ENCODE assay signal across 13 mouse cellular contexts in genomic region chr4:106094882-106095556, GRCm38 (mm10).
A peak's percentile ranks its signal among the peaks of the same experiment; 100 is the strongest.
DNase-seq lines count a peak whose midpoint lies in the region; ATAC-seq and TF ChIP-seq lines count a peak whose summit lies in the region.
"Had no signal": no experiment of that assay in that cellular context is flagged by ENCODE, and none has a peak within 500 bp of the region (broad histone marks: within the 10 kb centered on the region; RNA-seq: fewer than 3 reads in every experiment).

No protein-coding gene starts in this region.

- no peak for TF ChIP-seq CTCF in gastrocnemius, adult 2 months (IDR thresholded peaks at IDR 0.05)
- TF ChIP-seq CTCF in C2C12 (IDR thresholded peaks at IDR 0.05; ENCODE audit: control insufficient read depth, insufficient read depth, insufficient read length), result no peak
- TF ChIP-seq CTCF in embryonic fibroblast, embryonic 13.5 days (IDR thresholded peaks at IDR 0.05; ENCODE audit: borderline replicate concordance, insufficient read depth, low read length), result no peak
- TF ChIP-seq CTCF in lung, postnatal 0 days (IDR thresholded peaks at IDR 0.05), result no peak
- TF ChIP-seq CTCF in thymus, adult 2 months (IDR thresholded peaks at IDR 0.05; ENCODE audit: borderline replicate concordance, control insufficient read depth, extremely low read depth, insufficient read depth, low read length, poor library complexity), result no peak
- TF ChIP-seq CTCF in hindbrain, postnatal 0 days (IDR thresholded peaks at IDR 0.05; ENCODE audit: low read depth), result no peak

- no peaks in the 10 kb centered on the region for H3K9me3 ChIP-seq in lung, postnatal 0 days (ENCODE audit: low read length)
- H3K9me3 ChIP-seq in hindbrain, postnatal 0 days (ENCODE audit: low read length), result no peaks in the 10 kb centered on the region
- H3K9me3 ChIP-seq: forebrain, embryonic 10.5 days had no signal

- DNase-seq in gastrocnemius, adult 2 months, result peak; percentile 21
- no peak for DNase-seq in gastrocnemius, postnatal 36 days
- DNase-seq in lung, postnatal 0 days (ENCODE audit: low spot score), result peak; percentile 80
- no peak for DNase-seq in thymus, adult 2 months
- no peak for DNase-seq in cerebellum, adult 9-11 months
- no peak for DNase-seq in hindbrain, postnatal 0 days (ENCODE audit: low spot score)
- DNase-seq: cerebellum, postnatal 14 days; heart, postnatal 10 days; thymus, adult 18-20 months had no signal

- intact Hi-C loops in gastrocnemius, adult 2 months (cut with DNase I), result loop anchor here (10.0 kb wide), 1 partner anchor 940 kb away; the partner anchor contains the start of gene Plpp3
- intact Hi-C loops in gastrocnemius, postnatal 36 days (cut with DNase I), result no loop called here

- no peaks in the 10 kb centered on the region for H3K27me3 ChIP-seq in C2C12 (ENCODE audit: control insufficient read depth, insufficient read depth, insufficient read length)
- no peaks in the 10 kb centered on the region for H3K27me3 ChIP-seq in lung, postnatal 0 days (replicated peaks; ENCODE audit: insufficient read depth, low read length)
- no peaks in the 10 kb centered on the region for H3K27me3 ChIP-seq in thymus, adult 2 months (ENCODE audit: control insufficient read depth, insufficient read depth, low read length)
- no peaks in the 10 kb centered on the region for H3K27me3 ChIP-seq in hindbrain, postnatal 0 days (ENCODE audit: insufficient read depth, low read length)

- peaks cover 9% of the 10 kb centered on the region; the same call in 1 of the 2 replicates for H3K4me1 ChIP-seq in embryonic fibroblast, embryonic 13.5 days (ENCODE audit: control insufficient read depth, insufficient read depth, low read length)
- no peaks in the 10 kb centered on the region for H3K4me1 ChIP-seq in lung, postnatal 0 days (ENCODE audit: insufficient read depth, low read depth, low read length)
- no peaks in the 10 kb centered on the region for H3K4me1 ChIP-seq in thymus, adult 2 months (replicated peaks; ENCODE audit: control insufficient read depth, insufficient read depth, low read length)
- no peaks in the 10 kb centered on the region for H3K4me1 ChIP-seq in hindbrain, postnatal 0 days (ENCODE audit: insufficient read depth, low read length)

- TF ChIP-seq POLR2A in embryonic fibroblast, embryonic 13.5 days (IDR thresholded peaks at IDR 0.05; ENCODE audit: low read depth, low read length), result no peak
- TF ChIP-seq POLR2A in thymus, adult 2 months (IDR thresholded peaks at IDR 0.05; ENCODE audit: control insufficient read depth, extremely low read depth, insufficient read depth, low read length, poor library complexity), result no peak

- H3K79me3 ChIP-seq in C2C12 (ENCODE audit: low read depth), result no peaks in the 10 kb centered on the region

- peak; percentile 86 for ATAC-seq in lung, postnatal 0 days
- ATAC-seq in hindbrain, postnatal 0 days, result no peak
- ATAC-seq: CD4-positive, CD25-positive, alpha-beta regulatory T cell, adult 4 months had no signal

- no peaks in the 10 kb centered on the region for H3K36me3 ChIP-seq in C2C12 (ENCODE audit: control insufficient read depth, insufficient read depth)
- no peaks in the 10 kb centered on the region for H3K36me3 ChIP-seq in lung, postnatal 0 days (ENCODE audit: insufficient read depth, low read length)
- H3K36me3 ChIP-seq in thymus, adult 2 months (ENCODE audit: control insufficient read depth, insufficient read depth, low read length), result no peaks in the 10 kb centered on the region
- no peaks in the 10 kb centered on the region for H3K36me3 ChIP-seq in hindbrain, postnatal 0 days (ENCODE audit: insufficient read depth, low read length)
- H3K36me3 ChIP-seq: forebrain, embryonic 10.5 days had no signal

- H3K79me2 ChIP-seq in C2C12 (ENCODE audit: control insufficient read depth, insufficient read depth), result no peaks in the 10 kb centered on the region

- H3K4me3 ChIP-seq in gastrocnemius, adult 2 months, result no peak overlapping the region
- H3K4me3 ChIP-seq in C2C12 (ENCODE audit: insufficient read depth, poor library complexity, severe bottlenecking), result no peak overlapping the region
- no peak overlapping the region for H3K4me3 ChIP-seq in embryonic fibroblast, embryonic 13.5 days (ENCODE audit: insufficient read depth, low read length)
- H3K4me3 ChIP-seq in lung, postnatal 0 days (ENCODE audit: low read depth, low read length), result no peak overlapping the region
- no peak overlapping the region for H3K4me3 ChIP-seq in thymus, adult 2 months (ENCODE audit: control insufficient read depth, insufficient read depth, low read length)
- H3K4me3 ChIP-seq in hindbrain, postnatal 0 days (ENCODE audit: low read length), result no peak overlapping the region
- H3K4me3 ChIP-seq: forebrain, embryonic 10.5 days had no signal

- H3K27ac ChIP-seq in gastrocnemius, adult 2 months, result peak overlapping the region; percentile 40
- peak overlapping the region; percentile 85 for H3K27ac ChIP-seq in embryonic fibroblast, embryonic 13.5 days (ENCODE audit: insufficient read depth, low read length)
- peak overlapping the region; percentile 21; the same call in 1 of the 2 replicates for H3K27ac ChIP-seq in lung, postnatal 0 days (ENCODE audit: low read length)
- H3K27ac ChIP-seq in thymus, adult 2 months (ENCODE audit: control insufficient read depth, insufficient read depth, low read length), result no peak overlapping the region
- no peak overlapping the region for H3K27ac ChIP-seq in hindbrain, postnatal 0 days
- H3K27ac ChIP-seq: forebrain, embryonic 10.5 days had no signal

- no peak overlapping the region for H3K9ac ChIP-seq in lung, postnatal 0 days (replicated peaks; ENCODE audit: low read depth)
- H3K9ac ChIP-seq in hindbrain, postnatal 0 days (replicated peaks; ENCODE audit: low read length), result no peak overlapping the region

- TF ChIP-seq EP300 in lung, postnatal 0 days (IDR thresholded peaks at IDR 0.05), result peak; percentile 82

- H3ac ChIP-seq in C2C12 (ENCODE audit: control insufficient read depth, insufficient read length, low read depth), result no peak overlapping the region

- 58% methylated on average over 11 of the region's 11 CpGs for WGBS in lung, postnatal 0 days
- 59% methylated on average over 11 of the region's 11 CpGs for WGBS in thymus, adult 2 months
- 80% methylated on average over 11 of the region's 11 CpGs for WGBS in hindbrain, postnatal 0 days

- H3K4me2 ChIP-seq in lung, postnatal 0 days (replicated peaks; ENCODE audit: low read depth, low read length), result no peak overlapping the region
- H3K4me2 ChIP-seq in hindbrain, postnatal 0 days (ENCODE audit: low read depth, low read length), result no peak overlapping the region

TF ChIP-seq in C2C12, 6 proteins besides CTCF, POLR2A, EP300 and RAD21:
- no peak for TF ChIP-seq MYOD1 (IDR thresholded peaks at IDR 0.05; ENCODE audit: control insufficient read depth, insufficient read length, low read depth)
- TF ChIP-seq CEBPB (IDR thresholded peaks at IDR 0.05; ENCODE audit: low read depth), result peak; percentile 24
TF ChIP-seq in C2C12: peak in this region for 1.

Comparison
In these comparisons a context has a peak if more than half of its experiments do, and no peak if none do; other contexts are left out.
1. DNase-seq: peak in gastrocnemius, adult 2 months (single experiment) and lung, postnatal 0 days (single experiment); none in gastrocnemius, postnatal 36 days (0 of 2), thymus, adult 2 months (single experiment), cerebellum, adult 9-11 months (single experiment) and hindbrain, postnatal 0 days (single experiment).
2. H3K27ac ChIP-seq: peak in gastrocnemius, adult 2 months (single experiment), embryonic fibroblast, embryonic 13.5 days (single experiment) and lung, postnatal 0 days (single experiment); none in thymus, adult 2 months (single experiment) and hindbrain, postnatal 0 days (single experiment).